Mouse (Mus musculus): Measurements from ENCODE around the gene Pfkfb2.

- TF ChIP-seq CHD2 (IDR thresholded peaks at IDR 0.05; ENCODE audit: low read depth, low read length): no peak
- TF ChIP-seq HCFC1 (IDR thresholded peaks at IDR 0.05; ENCODE audit: borderline replicate concordance, insufficient read depth, low read length): no peak
- no peak for TF ChIP-seq ZC3H11A (IDR thresholded peaks at IDR 0.05; ENCODE audit: borderline replicate concordance, low read depth, low read length)
Observed at GRCm38 (mm10) chr1:130729153-130729552, at the start of gene Pfkfb2.

Measured in ES-E14 (cell line).